Mouse (Mus musculus) heart, postnatal 0 days (tissue): ENCODE measurements at regions not wholly inside any gene's neighbourhood (a gene's known extent, or its start where the extent isn't known, plus 50 kb on each side); places are given as distances from the start of the nearest gene placed in this dataset.

Experiments used
- CTCF ChIP-seq: IDR thresholded peaks from 2 replicates; pipeline ENCODE4 v1.5.1; 2016; ENCODE audit warnings: antibody characterized with exemption, control low read depth, low read depth
- EP300 ChIP-seq: IDR thresholded peaks from 2 replicates; pipeline ENCODE4 v1.6.1; 2016; ENCODE audit warnings: antibody characterized with exemption, low read depth

GRCm38 (mm10) chr1:57323118-57323517 is 54.3 kb upstream of the 1700066M21Rik start:
- no peak for TF ChIP-seq CTCF
- no peak for TF ChIP-seq EP300
